Mouse (Mus musculus): Measurements from ENCODE around the gene Tbx20.

GRCm38 (mm10) chr9:24769611-24770010 lies 4.5 kb downstream of the Tbx20 start:
- no peak for TF ChIP-seq CTCF (IDR thresholded peaks at IDR 0.05)
- TF ChIP-seq EP300 (IDR thresholded peaks at IDR 0.05), result no peak

All from lung, postnatal 0 days (tissue).